Mouse (Mus musculus) embryo, embryonic 11 days (tissue): Measurements from ENCODE around the gene Spata31d1a.
"Not testable (repeated sequence)": the region's sequence is repeated elsewhere in the genome, so short reads cannot be mapped to it uniquely, and the experiment has no call there.

Experiments
- DNase-seq: peaks from one replicate; pipeline ENCODE4 v3.0.0-alpha.2; 2015

Spata31d1a gene

GRCm38 (mm10) chr13:59710230-59710629, at the start of gene Spata31d1a:
Gene Spata31d1a, minus strand, starts transcription at chr13:59710330.
- no peak for DNase-seq

DNA sequence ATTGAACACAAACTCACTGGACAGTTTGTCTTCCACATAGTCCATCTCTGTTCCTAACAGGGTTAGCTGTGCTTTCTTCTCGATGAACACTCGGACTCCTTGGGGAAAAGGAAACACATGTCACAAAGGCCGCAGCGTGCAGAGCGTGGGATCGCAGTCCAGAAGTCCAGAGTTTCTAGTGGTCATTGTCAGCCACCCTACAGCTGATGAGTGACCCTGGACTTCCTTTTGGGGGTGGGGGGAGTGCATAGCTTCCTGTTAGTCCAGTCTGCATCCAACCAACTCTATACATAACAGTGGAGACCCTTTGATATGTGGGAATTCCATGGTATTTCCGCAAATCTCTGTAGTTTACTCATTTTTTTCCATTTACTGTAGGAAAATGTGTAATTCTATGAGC, 46.8 kb upstream of the Spata31d1a start:
- DNase-seq, result no peak

DNA sequence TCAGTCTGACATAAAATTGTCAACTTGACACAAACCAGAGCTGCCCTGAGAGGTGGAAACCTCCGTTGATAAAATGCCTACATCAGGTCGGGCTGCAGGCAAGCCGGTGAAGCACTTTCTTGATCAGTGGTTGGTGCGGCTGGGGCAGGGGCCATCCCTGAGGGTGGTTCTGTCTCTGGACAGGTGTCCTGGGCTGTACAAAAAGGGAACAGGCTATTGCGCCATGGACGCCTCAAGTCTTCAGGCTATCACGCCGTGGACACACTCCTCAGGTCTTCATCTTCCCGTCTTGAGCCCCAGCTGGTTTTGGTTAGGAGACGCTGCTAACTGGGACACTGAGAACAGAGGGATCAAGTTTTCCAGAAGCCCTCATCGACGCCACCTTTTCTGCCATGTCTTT, 40.2 kb upstream of the Spata31d1a start:
- no peak for DNase-seq

GRCm38 (mm10) chr13:59746711-59747110, 36.6 kb upstream of the Spata31d1a start, which contains the start of gene 1700014D04Rik:
Gene 1700014D04Rik, minus strand, starts transcription at chr13:59746752.
- DNase-seq, result no peak

DNA sequence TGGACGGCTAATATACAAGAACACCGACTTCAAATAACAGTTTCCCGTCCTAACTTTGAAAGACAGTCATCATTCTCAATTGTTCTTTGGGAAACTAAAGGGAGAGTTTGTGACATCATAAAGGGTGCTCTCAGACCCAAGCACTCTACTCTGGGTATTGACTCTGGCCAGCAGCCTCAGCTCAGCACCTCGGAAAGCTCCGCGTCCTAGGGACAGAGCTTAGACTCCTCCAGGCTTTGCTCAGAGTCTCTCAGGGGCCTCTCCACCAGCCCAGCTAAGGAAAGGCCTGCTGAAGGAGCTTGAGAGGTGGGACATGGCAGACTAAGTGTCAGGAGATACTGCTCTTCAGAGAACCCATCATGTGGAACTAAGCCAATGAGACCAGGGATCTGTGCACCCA, 36.0 kb upstream of the Spata31d1a start:
- DNase-seq, result no peak

GRCm38 (mm10) chr13:59745462-59745861, 35.3 kb upstream of the Spata31d1a start:
- DNase-seq, result no peak

DNA sequence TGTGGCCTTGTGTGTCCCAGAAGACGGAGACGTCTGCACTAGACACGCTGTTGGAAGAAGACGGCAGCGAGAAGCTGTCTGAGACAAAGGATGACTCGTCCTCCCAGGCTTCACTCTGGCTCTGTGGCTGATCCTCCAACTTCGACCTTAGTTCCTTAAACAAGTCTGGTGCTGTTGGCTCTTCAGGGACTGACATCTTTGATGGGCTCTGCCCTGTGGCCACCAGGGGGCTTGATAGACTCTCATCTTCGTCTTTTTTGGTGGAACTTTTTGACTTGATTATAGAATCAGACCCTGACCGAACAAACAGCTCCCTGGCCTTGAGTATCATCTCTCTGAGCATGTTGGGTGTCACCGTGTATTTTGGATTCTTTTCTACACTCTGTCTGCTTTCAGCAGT, 31.6 kb upstream of the Spata31d1a start:
- no peak for DNase-seq

GRCm38 (mm10) chr13:59741096-59741495, 31.0 kb upstream of the Spata31d1a start:
- no peak for DNase-seq

- DNase-seq, result no peak
These were observed 29.3 kb upstream of the Spata31d1a start for GRCm38 (mm10) chr13:59739397-59739796.

DNA sequence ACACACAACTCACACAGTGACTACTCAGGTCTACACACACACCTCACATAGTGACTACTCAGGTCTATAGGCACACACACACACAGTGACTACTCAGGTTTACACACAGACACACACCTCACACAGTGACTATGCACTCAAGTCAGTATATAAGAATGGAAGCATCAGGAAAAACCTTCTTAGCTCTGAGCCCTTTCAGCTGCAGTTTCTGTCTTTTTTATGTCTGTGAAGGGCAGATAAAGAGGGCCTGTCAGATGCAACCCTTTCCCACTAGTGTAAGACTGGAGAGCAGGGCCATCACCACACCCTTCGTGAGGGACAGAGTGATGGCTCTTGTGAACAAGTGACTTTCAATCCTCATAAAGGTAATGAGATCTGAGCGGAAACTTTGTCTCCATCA, 28.3 kb upstream of the Spata31d1a start:
- no peak for DNase-seq

- DNase-seq, result peak; percentile 44
These were observed 25.1 kb upstream of the Spata31d1a start for GRCm38 (mm10) chr13:59735190-59735589.

- DNase-seq, result not testable (repeated sequence)
These were observed 24.2 kb upstream of the Spata31d1a start for GRCm38 (mm10) chr13:59734347-59734746.

GRCm38 (mm10) chr13:59733936-59734335, 23.8 kb upstream of the Spata31d1a start:
- DNase-seq, result no peak

DNA sequence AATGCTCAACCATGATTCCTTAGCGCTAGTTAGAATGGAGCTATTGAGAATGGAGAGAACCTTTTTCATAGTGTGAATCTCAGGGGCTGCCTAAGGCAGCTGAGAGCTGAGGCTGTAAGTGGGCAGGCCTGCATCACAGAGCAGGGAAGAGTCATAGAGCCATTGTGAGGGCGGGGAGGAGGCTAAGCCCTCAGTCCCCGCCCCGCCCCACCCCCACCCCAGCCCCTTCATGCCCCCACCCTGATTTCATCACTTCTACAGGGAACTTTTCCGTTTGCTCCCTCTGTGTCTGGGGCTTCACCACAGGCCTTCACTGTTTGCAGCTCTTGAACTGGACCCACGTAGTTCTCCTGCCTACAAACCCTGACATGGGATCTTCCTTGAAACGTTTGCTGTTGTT, 21.5 kb upstream of the Spata31d1a start, which contains the start of gene Spata31d1d:
Gene Spata31d1d (minus strand): TSS at position 101 of the 400 bp plus-strand sequence.
- DNase-seq, result no peak

- DNase-seq, result peak; percentile 92
These were observed 18.4 kb upstream of the Spata31d1a start for GRCm38 (mm10) chr13:59728378-59729093.

- DNase-seq, result no peak
These were observed 16.2 kb upstream of the Spata31d1a start for GRCm38 (mm10) chr13:59726139-59726867.

DNA sequence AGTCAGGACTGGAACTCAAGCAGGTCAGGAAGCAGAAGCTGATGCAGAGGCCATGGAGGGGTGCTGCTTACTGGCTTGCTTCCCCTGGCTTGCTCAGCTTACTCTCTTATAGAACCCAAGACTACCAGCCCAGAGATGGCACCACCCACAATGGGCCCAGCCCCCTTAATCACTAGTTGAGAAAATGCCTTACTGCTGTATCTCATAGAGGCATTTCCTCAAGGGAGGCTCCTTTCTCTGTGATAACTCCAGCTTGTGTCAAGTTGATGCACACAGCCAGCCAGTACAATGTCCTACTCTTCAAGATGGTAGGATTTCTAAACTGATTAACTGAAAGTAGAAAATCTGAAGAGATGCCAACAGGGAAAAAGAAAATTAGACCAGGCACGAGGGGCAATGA, 12.0 kb upstream of the Spata31d1a start:
- not testable (repeated sequence) for DNase-seq

DNA sequence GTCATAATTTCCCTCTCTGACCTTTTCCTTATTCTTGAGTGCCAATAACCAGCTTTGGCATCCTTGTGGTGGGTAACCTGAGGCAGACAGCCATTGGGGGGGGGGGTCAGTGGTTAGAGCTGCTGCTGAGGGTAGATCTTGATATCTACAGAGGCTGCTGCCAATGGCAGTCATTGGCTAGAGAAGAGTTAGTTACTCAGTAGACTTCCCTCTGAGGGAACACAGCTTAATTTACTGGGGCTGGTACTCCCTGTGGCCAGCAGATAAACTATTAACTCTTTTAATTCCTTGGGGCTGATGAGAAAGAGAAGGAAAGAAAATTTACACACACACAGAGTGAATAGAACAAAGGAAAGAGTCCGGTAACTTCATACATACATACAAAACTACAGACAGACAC, 9.3 kb upstream of the Spata31d1a start:
- no peak for DNase-seq

GRCm38 (mm10) chr13:59718857-59719440, 8.8 kb upstream of the Spata31d1a start:
- not testable (repeated sequence) for DNase-seq

DNA sequence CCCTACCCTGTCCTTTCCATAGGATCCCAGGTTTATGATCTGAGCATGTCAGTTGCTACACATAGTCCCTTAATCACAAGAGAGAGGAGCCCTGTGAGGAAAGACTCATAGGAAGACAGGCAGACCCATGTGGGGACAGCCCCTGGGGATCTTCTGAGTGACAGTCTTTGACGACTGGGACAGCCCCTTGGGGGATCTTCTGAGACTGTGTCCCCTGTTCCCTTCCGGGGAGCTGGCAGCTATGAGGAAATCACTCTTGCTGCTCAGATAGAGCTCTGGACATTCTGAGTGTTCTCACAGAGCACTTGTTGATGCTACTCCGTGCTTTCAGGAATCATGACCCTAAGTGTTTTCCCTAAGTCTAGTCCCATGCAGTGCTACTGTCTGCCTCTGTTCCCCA, 3.6 kb upstream of the Spata31d1a start:
- no peak for DNase-seq

GRCm38 (mm10) chr13:59711984-59712383, 1.9 kb upstream of the Spata31d1a start, which contains the start of gene Spata31d1b:
Gene Spata31d1b, plus strand, starts transcription at chr13:59712284.
- not testable (repeated sequence) for DNase-seq

- DNase-seq, result peak; percentile 46
These were observed 5.6 kb downstream of the Spata31d1a start for GRCm38 (mm10) chr13:59704562-59704961.

GRCm38 (mm10) chr13:59703514-59703913, 6.6 kb downstream of the Spata31d1a start:
- no peak for DNase-seq

GRCm38 (mm10) chr13:59700137-59700536, 10.0 kb downstream of the Spata31d1a start:
- DNase-seq, result not testable (repeated sequence)
